Mouse (Mus musculus): Measurements from ENCODE around the gene Vmn1r127. TPM values are rescaled to one million over a fixed set of nuclear protein-coding genes. Genes with fewer than 3 reads are reported as not detected.
"Not testable (repeated sequence)": the region's sequence is repeated elsewhere in the genome, so short reads cannot be mapped to it uniquely, and the experiment has no call there.

Vmn1r127 gene
- not detected in 2 replicates for polyA plus RNA-seq (2016; fragmentation: Nextera tagmentation; extraction: Ambion mirVana)

GRCm38 (mm10) chr7:21319761-21320160 lies at the start of gene Vmn1r127:
Gene Vmn1r127, minus strand, starts transcription at chr7:21319861.
- not testable (repeated sequence) for H3K27me3 ChIP-seq; H3K4me3 ChIP-seq; H3K36me3 ChIP-seq; H3K27ac ChIP-seq; H3K9ac ChIP-seq; ATAC-seq (ENCODE audit: low FRiP score); H3K4me1 ChIP-seq; H3K4me2 ChIP-seq (replicated peaks); H3K9me3 ChIP-seq (replicated peaks)
- WGBS = no CpG with 5 or more reads among the region's 3 CpGs

GRCm38 (mm10) chr7:21361191-21361590 lies 41.5 kb upstream of the Vmn1r127 start, which contains the start of gene Vmn1r129:
Gene Vmn1r129, minus strand, starts transcription at chr7:21361291.
- WGBS = no CpG with 5 or more reads among the region's 1 CpGs
- H3K9ac ChIP-seq; H3K9me3 ChIP-seq (replicated peaks); H3K27ac ChIP-seq; H3K4me2 ChIP-seq (replicated peaks); H3K27me3 ChIP-seq; H3K4me1 ChIP-seq; ATAC-seq (ENCODE audit: low FRiP score); H3K36me3 ChIP-seq; H3K4me3 ChIP-seq: not testable (repeated sequence)

DNA sequence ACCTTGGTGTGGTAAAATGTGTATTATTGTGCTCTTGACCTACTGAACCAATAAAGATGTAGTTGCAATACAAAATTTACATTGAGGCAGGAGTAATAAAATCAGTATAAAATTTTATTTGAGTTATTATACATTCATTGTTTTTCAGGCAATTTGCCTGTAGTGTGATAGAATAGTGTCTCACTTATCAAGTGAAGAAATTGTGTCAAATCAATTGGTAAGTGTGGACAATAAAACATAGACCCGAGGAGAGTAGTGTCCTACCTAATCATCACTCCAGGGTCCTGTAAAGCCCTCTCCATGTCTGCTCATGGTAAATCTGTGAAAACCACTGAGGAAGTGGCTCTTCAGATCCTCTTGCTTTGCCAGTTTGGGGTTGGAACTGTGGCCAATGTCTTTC lies 29.4 kb upstream of the Vmn1r127 start, which contains the start of gene Vmn1r128:
Vmn1r128 (plus strand) TSS at position 301 of the 400 bp plus-strand sequence.
- not testable (repeated sequence) for ATAC-seq (ENCODE audit: low FRiP score); H3K36me3 ChIP-seq; H3K9ac ChIP-seq; H3K4me1 ChIP-seq; H3K27me3 ChIP-seq; H3K9me3 ChIP-seq (replicated peaks); H3K27ac ChIP-seq; H3K4me3 ChIP-seq; H3K4me2 ChIP-seq (replicated peaks)
- 80% methylated on average over 1 of the region's 1 CpGs for WGBS

DNA sequence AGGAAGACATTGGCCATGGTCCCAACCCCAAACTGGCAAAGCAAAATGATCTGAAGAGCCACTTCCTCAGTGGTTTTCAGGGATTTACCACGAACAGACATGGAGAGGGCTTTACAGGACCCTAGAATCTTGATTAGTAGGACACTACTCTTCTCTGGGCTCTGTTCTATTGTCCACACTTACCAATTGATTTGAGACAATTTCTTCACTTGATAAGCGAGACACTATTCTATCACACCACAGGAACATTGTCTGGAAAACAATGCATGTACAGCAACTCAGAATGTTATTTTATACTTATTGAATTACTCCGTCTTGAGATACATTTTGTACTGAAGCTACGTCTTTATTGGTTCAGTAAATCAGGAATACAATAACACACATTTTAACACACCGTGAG lies 18.3 kb downstream of the Vmn1r127 start, which contains the start of gene Vmn1r126:
Vmn1r126 (minus strand) TSS at position 101 of the 400 bp plus-strand sequence.
- H3K4me1 ChIP-seq; H3K9me3 ChIP-seq (replicated peaks); H3K27ac ChIP-seq; ATAC-seq (ENCODE audit: low FRiP score); H3K9ac ChIP-seq; H3K36me3 ChIP-seq; H3K4me3 ChIP-seq; H3K4me2 ChIP-seq (replicated peaks); H3K27me3 ChIP-seq: not testable (repeated sequence)
- WGBS = no CpG with 5 or more reads among the region's 5 CpGs

DNA sequence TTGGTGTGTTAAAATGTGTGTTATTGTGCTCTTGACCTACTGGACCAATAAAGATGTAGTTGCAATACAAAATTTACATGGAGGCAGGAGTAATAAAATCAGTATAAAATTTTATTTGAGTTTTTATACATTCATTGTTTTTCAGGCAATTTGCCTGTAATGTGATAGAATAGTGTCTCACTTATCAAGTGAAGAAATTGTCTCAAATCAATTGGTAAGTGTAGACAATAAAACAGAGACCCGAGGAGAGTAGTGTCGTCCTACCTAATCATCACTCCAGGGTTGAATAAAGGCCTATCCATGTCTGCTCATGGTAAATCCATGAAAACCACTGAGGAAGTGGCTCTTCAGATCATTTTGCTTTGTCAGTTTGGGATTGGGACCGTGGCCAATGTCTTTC lies 47.8 kb downstream of the Vmn1r127 start, which contains the start of gene Vmn1r125:
Vmn1r125 (plus strand) TSS at position 301 of the 400 bp plus-strand sequence.
- H3K9me3 ChIP-seq (replicated peaks) = not testable (repeated sequence)

More for the DNA sequence above, 47.8 kb downstream of the Vmn1r127 start, which contains the start of gene Vmn1r125:
- H3K36me3 ChIP-seq; H3K9ac ChIP-seq; H3K4me2 ChIP-seq (replicated peaks); H3K27me3 ChIP-seq; H3K4me1 ChIP-seq; H3K4me3 ChIP-seq; ATAC-seq (ENCODE audit: low FRiP score); H3K27ac ChIP-seq: not testable (repeated sequence)
- WGBS = 64% methylated on average over 3 of the region's 3 CpGs

Other genes with a start within 250 kb of the Vmn1r127 start
- not detected in 2 replicates for gene Vmn1r121, start 221.3 kb downstream of the Vmn1r127 start, polyA plus RNA-seq (2016; fragmentation: Nextera tagmentation; extraction: Ambion mirVana)
- gene Vmn1r122, start 185.7 kb downstream of the Vmn1r127 start, polyA plus RNA-seq (2016; fragmentation: Nextera tagmentation; extraction: Ambion mirVana) = not detected in 2 replicates
- gene Vmn1r123, start 157.7 kb downstream of the Vmn1r127 start, polyA plus RNA-seq (2016; fragmentation: Nextera tagmentation; extraction: Ambion mirVana) = not detected in 2 replicates
- not detected in 2 replicates for gene Gm5157, start 129.4 kb downstream of the Vmn1r127 start, polyA plus RNA-seq (2016; fragmentation: Nextera tagmentation; extraction: Ambion mirVana)
- gene Vmn1r124, start 59.2 kb downstream of the Vmn1r127 start, polyA plus RNA-seq (2016; fragmentation: Nextera tagmentation; extraction: Ambion mirVana) = not detected in 2 replicates
- not detected in 2 replicates for gene Vmn1r125, start 47.7 kb downstream of the Vmn1r127 start, polyA plus RNA-seq (2016; fragmentation: Nextera tagmentation; extraction: Ambion mirVana)
- gene Vmn1r126, start 18.4 kb downstream of the Vmn1r127 start, polyA plus RNA-seq (2016; fragmentation: Nextera tagmentation; extraction: Ambion mirVana) = not detected in 2 replicates
- gene Vmn1r128, start 29.5 kb upstream of the Vmn1r127 start, polyA plus RNA-seq (2016; fragmentation: Nextera tagmentation; extraction: Ambion mirVana) = not detected in 2 replicates
- not detected in 2 replicates for gene Vmn1r129, start 41.4 kb upstream of the Vmn1r127 start, polyA plus RNA-seq (2016; fragmentation: Nextera tagmentation; extraction: Ambion mirVana)
- not detected in 2 replicates for gene Gm6882, start 112.9 kb upstream of the Vmn1r127 start, polyA plus RNA-seq (2016; fragmentation: Nextera tagmentation; extraction: Ambion mirVana)
- not detected in 2 replicates for gene Vmn1r130, start 191.9 kb upstream of the Vmn1r127 start, polyA plus RNA-seq (2016; fragmentation: Nextera tagmentation; extraction: Ambion mirVana)
- gene Vmn1r131, start 226.2 kb upstream of the Vmn1r127 start, polyA plus RNA-seq (2016; fragmentation: Nextera tagmentation; extraction: Ambion mirVana) = not detected in 2 replicates